In genomic region chr2:173022056-173022681, GRCm38 (mm10) we compare ENCODE assay signal across 8 mouse cellular contexts. TPM values are rescaled to one million over a fixed set of nuclear protein-coding genes. Genes with fewer than 3 reads are reported as not detected.
A peak's percentile ranks its signal among the peaks of the same experiment; 100 is the strongest.
DNase-seq lines count a peak whose midpoint lies in the region; ATAC-seq and TF ChIP-seq lines count a peak whose summit lies in the region.

No protein-coding gene starts in this region.

- peak; percentile 50 for ATAC-seq in hindbrain, embryonic 13.5 days (ENCODE audit: low FRiP score)
- peak; percentile 49 for ATAC-seq in liver, embryonic 15.5 days (ENCODE audit: insufficient read depth)

- H3K4me1 ChIP-seq in embryonic fibroblast, embryonic 13.5 days (ENCODE audit: control insufficient read depth, insufficient read depth, low read length): peaks cover 3% of the 10 kb centered on the region
- peaks cover 64% of the 10 kb centered on the region for H3K4me1 ChIP-seq in hindbrain, embryonic 13.5 days (replicated peaks)
- peaks cover 80% of the 10 kb centered on the region for H3K4me1 ChIP-seq in liver, embryonic 15.5 days (replicated peaks)
- peaks cover 52% of the 10 kb centered on the region for H3K4me1 ChIP-seq in small intestine, adult 2 months (ENCODE audit: control insufficient read depth, insufficient read depth, insufficient read length, low read length)

- peak overlapping the region; percentile 61 for H3K4me3 ChIP-seq in embryonic fibroblast, embryonic 13.5 days (ENCODE audit: insufficient read depth, low read length)
- H3K4me3 ChIP-seq in hindbrain, embryonic 13.5 days: peak overlapping the region; percentile 75
- H3K4me3 ChIP-seq in liver, embryonic 15.5 days (replicated peaks): peak overlapping the region; percentile 91
- peak overlapping the region; percentile 85 for H3K4me3 ChIP-seq in small intestine, adult 2 months (ENCODE audit: low read depth, low read length)

- TF ChIP-seq CTCF in embryonic fibroblast, embryonic 13.5 days (IDR thresholded peaks at IDR 0.05; ENCODE audit: borderline replicate concordance, insufficient read depth, low read length): no peak
- no peak for TF ChIP-seq CTCF in small intestine, adult 2 months (IDR thresholded peaks at IDR 0.05; ENCODE audit: extremely low read depth, insufficient read length, insufficient replicate concordance, low read depth, low read length)

- H3K9me3 ChIP-seq in hindbrain, embryonic 13.5 days: no peaks in the 10 kb centered on the region
- no peaks in the 10 kb centered on the region for H3K9me3 ChIP-seq in liver, embryonic 15.5 days (replicated peaks)

- TF ChIP-seq POLR2A in embryonic fibroblast, embryonic 13.5 days (IDR thresholded peaks at IDR 0.05; ENCODE audit: low read depth, low read length): no peak
- TF ChIP-seq POLR2A in small intestine, adult 2 months (IDR thresholded peaks at IDR 0.05; ENCODE audit: low read depth, low read length): no peak

- H3K27me3 ChIP-seq in hindbrain, embryonic 13.5 days: peaks cover 38% of the 10 kb centered on the region
- no peaks in the 10 kb centered on the region for H3K27me3 ChIP-seq in liver, embryonic 15.5 days
- no peaks in the 10 kb centered on the region for H3K27me3 ChIP-seq in small intestine, adult 2 months (ENCODE audit: control insufficient read depth, insufficient read depth, low read length)

- H3K36me3 ChIP-seq in hindbrain, embryonic 13.5 days: no peaks in the 10 kb centered on the region
- peaks cover 49% of the 10 kb centered on the region for H3K36me3 ChIP-seq in liver, embryonic 15.5 days (replicated peaks)
- H3K36me3 ChIP-seq in small intestine, adult 2 months (ENCODE audit: control insufficient read depth, insufficient read depth, low read length): peaks cover 3% of the 10 kb centered on the region; the same call in 1 of the 2 replicates

- peak; percentile 60 for DNase-seq in gastrocnemius, adult 18-20 months (ENCODE audit: low spot score)
- DNase-seq in gastrocnemius, postnatal 36 days: no peak
- peak; percentile 60 for DNase-seq in NIH3T3 (ENCODE audit: low read depth)
- DNase-seq in urinary bladder, adult 2 months (ENCODE audit: low spot score): no peak

- peak overlapping the region; percentile 85 for H3K9ac ChIP-seq in hindbrain, embryonic 13.5 days
- H3K9ac ChIP-seq in liver, embryonic 15.5 days: peak overlapping the region; percentile 94

- peak overlapping the region; percentile 91 for H3K4me2 ChIP-seq in hindbrain, embryonic 13.5 days
- peak overlapping the region; percentile 93 for H3K4me2 ChIP-seq in liver, embryonic 15.5 days

- intact Hi-C loops in gastrocnemius, postnatal 36 days (cut with DNase I): no loop called here

- 0% methylated on average over 47 of the region's 51 CpGs for WGBS in hindbrain, embryonic 13.5 days
- under 1% methylated on average over 51 of the region's 51 CpGs for WGBS in liver, embryonic 15.5 days (ENCODE audit: insufficient replicate concordance)
- whole genome bisulfite sequencing in small intestine, adult 2 months: under 1% methylated on average over 51 of the region's 51 CpGs

- H3K27ac ChIP-seq in embryonic fibroblast, embryonic 13.5 days (ENCODE audit: insufficient read depth, low read length): no peak overlapping the region
- peak overlapping the region; percentile 80 for H3K27ac ChIP-seq in hindbrain, embryonic 13.5 days
- H3K27ac ChIP-seq in liver, embryonic 15.5 days (replicated peaks): peak overlapping the region; percentile 99
- peak overlapping the region; percentile 19 for H3K27ac ChIP-seq in small intestine, adult 2 months (ENCODE audit: insufficient read depth, low read depth, low read length)

RNA-seq across cellular contexts. Expression of gene Rbm38, which starts 1.9 kb away (rescaled TPM):
- 100 to 1,000 TPM; 225 to 230 TPM for total RNA-seq in gastrocnemius, adult 18-20 months (2021)
- 100 to 1,000 TPM; 180 to 220 TPM for total RNA-seq in gastrocnemius, postnatal 36 days (2021)
- 7.2 and 10.9 TPM in 2 replicates for polyA plus RNA-seq in embryonic fibroblast, embryonic 13.5 days (2011; ENCODE audit: insufficient read length, low read depth, missing spikeins)
- 20.6 and 22.1 TPM in 2 replicates for polyA plus RNA-seq in hindbrain, embryonic 13.5 days (2015; fragmentation: Nextera tagmentation; extraction: Ambion mirVana)
- 315 and 352 TPM in 2 replicates for polyA plus RNA-seq in liver, embryonic 15.5 days (2015; fragmentation: Nextera tagmentation; extraction: Ambion mirVana)
- polyA plus RNA-seq in small intestine, adult 2 months (2012; rRNA removed): 87.9 and 148 TPM in 2 replicates
- 72.9 and 109 TPM in 2 replicates for polyA plus RNA-seq in urinary bladder, adult 2 months (2012; rRNA removed)

RNA-seq across cellular contexts. Expression of gene Rae1, which starts 22.3 kb away (rescaled TPM):
- 10 to 100 TPM; 11.0 to 11.2 TPM for total RNA-seq in gastrocnemius, adult 18-20 months (2021)
- 10 to 100 TPM; 11.4 to 12.8 TPM for total RNA-seq in gastrocnemius, postnatal 36 days (2021)
- polyA plus RNA-seq in embryonic fibroblast, embryonic 13.5 days (2011; ENCODE audit: insufficient read length, low read depth, missing spikeins): 54.8 and 57.4 TPM in 2 replicates
- 118 and 120 TPM in 2 replicates for polyA plus RNA-seq in hindbrain, embryonic 13.5 days (2015; fragmentation: Nextera tagmentation; extraction: Ambion mirVana)
- polyA plus RNA-seq in liver, embryonic 15.5 days (2015; fragmentation: Nextera tagmentation; extraction: Ambion mirVana): 64.0 and 64.7 TPM in 2 replicates
- polyA plus RNA-seq in small intestine, adult 2 months (2012; rRNA removed): 20.5 and 33.1 TPM in 2 replicates
- polyA plus RNA-seq in urinary bladder, adult 2 months (2012; rRNA removed): 51.7 and 64.4 TPM in 2 replicates

RNA-seq across cellular contexts. Expression of gene Spo11, which starts 44.7 kb away (rescaled TPM):
- not detected for total RNA-seq in gastrocnemius, adult 18-20 months (2021)
- under 1 TPM in 1 of 2 experiments, not detected in 1; 0.51 TPM for total RNA-seq in gastrocnemius, postnatal 36 days (2021)
- not detected in 2 replicates for polyA plus RNA-seq in embryonic fibroblast, embryonic 13.5 days (2011; ENCODE audit: insufficient read length, low read depth, missing spikeins)
- polyA plus RNA-seq in hindbrain, embryonic 13.5 days (2015; fragmentation: Nextera tagmentation; extraction: Ambion mirVana): 0.79 and 0.87 TPM in 2 replicates
- polyA plus RNA-seq in liver, embryonic 15.5 days (2015; fragmentation: Nextera tagmentation; extraction: Ambion mirVana): 0.03 TPM in 1 of 2 replicates, not detected in the other
- 0.05 and 0.25 TPM in 2 replicates for polyA plus RNA-seq in small intestine, adult 2 months (2012; rRNA removed)
- polyA plus RNA-seq in urinary bladder, adult 2 months (2012; rRNA removed): 0.31 and 0.61 TPM in 2 replicates

Comparison
In these comparisons a context has a peak if more than half of its experiments do, and no peak if none do; other contexts are left out.
1. DNase-seq: peak in gastrocnemius, adult 18-20 months (single experiment) and NIH3T3 (single experiment); none in gastrocnemius, postnatal 36 days (0 of 2) and urinary bladder, adult 2 months (single experiment).
2. Peak in every context shown above with its lines, with median percentiles within 50 percentile points of each other: H3K4me3 ChIP-seq.